Mouse (Mus musculus): ENCODE measurements around the gene Tmem256. TPM values are rescaled to one million over a fixed set of nuclear protein-coding genes. Genes with fewer than 3 reads are reported as not detected.
"Not testable (repeated sequence)": the region's sequence is repeated elsewhere in the genome, so short reads cannot be mapped to it uniquely, and the experiment has no call there.

Gene Tmem256
- polyA plus RNA-seq, 1 experiment from 2014 or later = 333 TPM

GRCm38 (mm10) chr11:69846738-69847688 is 8.7 kb downstream of the Tmem256 start:
- Histone ChIP-seq H3K36me3 (peaks cover 35% of the 10 kb centered on the region), H3K27ac (replicated peaks) (peak overlapping the region; percentile 97), H3K4me2 (replicated peaks) (peak overlapping the region; percentile 86), H3K9me3 (no peaks in the 10 kb centered on the region), H3K4me1 (peaks cover 31% of the 10 kb centered on the region), H3K9ac (replicated peaks) (peak overlapping the region; percentile 66), H3K27me3 (no peaks in the 10 kb centered on the region), H3K4me3 (peak overlapping the region; percentile 58)
- 13% methylated on average over 37 of the region's 37 CpGs for WGBS
- peak; percentile 41 for ATAC-seq (replicated peaks)

GRCm38 (mm10) chr11:69848021-69848420 is 9.7 kb downstream of the Tmem256 start:
- no peak overlapping the region; the same call in 1 of the 2 replicates for H3K9ac ChIP-seq (replicated peaks)
- peaks cover 35% of the 10 kb centered on the region for H3K36me3 ChIP-seq
- H3K4me2 ChIP-seq (replicated peaks) = peak overlapping the region; percentile 86
- no peak overlapping the region for H3K27ac ChIP-seq (replicated peaks)
- H3K4me3 ChIP-seq = peak overlapping the region; percentile 58
- 97% methylated on average over 6 of the region's 6 CpGs for WGBS
- no peak for ATAC-seq (replicated peaks)
- no peaks in the 10 kb centered on the region for H3K27me3 ChIP-seq
- peaks cover 31% of the 10 kb centered on the region for H3K4me1 ChIP-seq
- no peaks in the 10 kb centered on the region for H3K9me3 ChIP-seq

- ATAC-seq (replicated peaks) = no peak
- peaks cover 35% of the 10 kb centered on the region for H3K36me3 ChIP-seq
These were observed 10.8 kb downstream of the Tmem256 start for GRCm38 (mm10) chr11:69849128-69849527.

GRCm38 (mm10) chr11:69849884-69850283 is 11.6 kb downstream of the Tmem256 start:
- H3K36me3 ChIP-seq = peaks cover 35% of the 10 kb centered on the region
- no peaks in the 10 kb centered on the region for H3K9me3 ChIP-seq
- no peaks in the 10 kb centered on the region for H3K27me3 ChIP-seq
- no peak overlapping the region for H3K9ac ChIP-seq (replicated peaks)
- no peak overlapping the region for H3K4me3 ChIP-seq
- 94% methylated on average over 15 of the region's 15 CpGs for WGBS
- ATAC-seq (replicated peaks) = no peak
- H3K27ac ChIP-seq (replicated peaks) = no peak overlapping the region
- H3K4me2 ChIP-seq (replicated peaks) = no peak overlapping the region
- peaks cover 31% of the 10 kb centered on the region for H3K4me1 ChIP-seq

More at GRCm38 (mm10) chr11:69849128-69849527, 10.8 kb downstream of the Tmem256 start:
- Histone ChIP-seq H3K4me3 (no peak overlapping the region), H3K27ac (replicated peaks) (no peak overlapping the region), H3K4me2 (replicated peaks) (no peak overlapping the region), H3K27me3 (no peaks in the 10 kb centered on the region), H3K9me3 (no peaks in the 10 kb centered on the region), H3K9ac (replicated peaks) (no peak overlapping the region), H3K4me1 (peaks cover 31% of the 10 kb centered on the region)
- WGBS = 92% methylated on average over 9 of the region's 9 CpGs

GRCm38 (mm10) chr11:69850754-69851153 is 12.4 kb downstream of the Tmem256 start:
- H3K9ac ChIP-seq (replicated peaks) = no peak overlapping the region
- WGBS = 66% methylated on average over 8 of the region's 8 CpGs
- H3K4me1 ChIP-seq = peaks cover 29% of the 10 kb centered on the region
- H3K4me3 ChIP-seq = no peak overlapping the region
- no peak overlapping the region for H3K4me2 ChIP-seq (replicated peaks)
- no peak overlapping the region for H3K27ac ChIP-seq (replicated peaks)
- ATAC-seq (replicated peaks) = no peak
- H3K36me3 ChIP-seq = peaks cover 35% of the 10 kb centered on the region
- H3K9me3 ChIP-seq = no peaks in the 10 kb centered on the region
- H3K27me3 ChIP-seq = no peaks in the 10 kb centered on the region

- 77% methylated on average over 7 of the region's 7 CpGs for WGBS
- Histone ChIP-seq H3K4me3 (no peak overlapping the region), H3K9me3 (no peaks in the 10 kb centered on the region), H3K27me3 (peaks cover 14% of the 10 kb centered on the region; the same call in 1 of the 2 replicates), H3K4me2 (replicated peaks) (no peak overlapping the region), H3K36me3 (peaks cover 29% of the 10 kb centered on the region), H3K27ac (replicated peaks) (no peak overlapping the region), H3K4me1 (peaks cover 8% of the 10 kb centered on the region), H3K9ac (replicated peaks) (no peak overlapping the region)
- no peak for ATAC-seq (replicated peaks)
These were observed 15.7 kb downstream of the Tmem256 start for GRCm38 (mm10) chr11:69853994-69854393.

- ATAC-seq (replicated peaks) = no peak
- no peak overlapping the region for H3K4me3 ChIP-seq
- no peak overlapping the region for H3K27ac ChIP-seq (replicated peaks)
- no peaks in the 10 kb centered on the region for H3K9me3 ChIP-seq
- no peak overlapping the region for H3K4me2 ChIP-seq (replicated peaks)
- no peak overlapping the region for H3K9ac ChIP-seq (replicated peaks)
- peaks cover 8% of the 10 kb centered on the region for H3K4me1 ChIP-seq
- peaks cover 14% of the 10 kb centered on the region; the same call in 1 of the 2 replicates for H3K27me3 ChIP-seq
- peaks cover 22% of the 10 kb centered on the region for H3K36me3 ChIP-seq
- WGBS = 90% methylated on average over 10 of the region's 10 CpGs
These were observed 16.4 kb downstream of the Tmem256 start for GRCm38 (mm10) chr11:69854680-69855079.

- H3K36me3 ChIP-seq = peaks cover 15% of the 10 kb centered on the region
- H3K9me3 ChIP-seq = no peaks in the 10 kb centered on the region
- H3K27me3 ChIP-seq = peaks cover 14% of the 10 kb centered on the region; the same call in 1 of the 2 replicates
- WGBS = 19% methylated on average over 16 of the region's 16 CpGs
- H3K9ac ChIP-seq (replicated peaks) = no peak overlapping the region
- H3K4me3 ChIP-seq = no peak overlapping the region
- H3K4me1 ChIP-seq = peaks cover 7% of the 10 kb centered on the region
- H3K27ac ChIP-seq (replicated peaks) = no peak overlapping the region
- H3K4me2 ChIP-seq (replicated peaks) = no peak overlapping the region
- ATAC-seq (replicated peaks) = peak; percentile 71; the same call in 1 of the 2 replicates
These were observed 17.0 kb downstream of the Tmem256 start for GRCm38 (mm10) chr11:69855347-69855746.

- H3K27ac ChIP-seq (replicated peaks) = no peak within 1 kb of the TSS
- no peak within 1 kb of the TSS for H3K4me2 ChIP-seq (replicated peaks)
These were observed 20.0 kb downstream of the Tmem256 start, which contains the start of gene Tnk1 for GRCm38 (mm10) chr11:69858113-69858998. Gene Tnk1 (minus strand): TSS chr11:69858730.

GRCm38 (mm10) chr11:69863729-69864128 is 25.4 kb downstream of the Tmem256 start:
- H3K27ac ChIP-seq (replicated peaks); H3K9ac ChIP-seq (replicated peaks); H3K4me3 ChIP-seq; ATAC-seq (replicated peaks); H3K27me3 ChIP-seq; H3K4me1 ChIP-seq; H3K4me2 ChIP-seq (replicated peaks); H3K9me3 ChIP-seq; H3K36me3 ChIP-seq: not testable (repeated sequence)
- WGBS = 82% methylated on average over 3 of the region's 3 CpGs

More at GRCm38 (mm10) chr11:69858113-69858998, 20.0 kb downstream of the Tmem256 start, which contains the start of gene Tnk1:
- Histone ChIP-seq H3K36me3 (no peaks in the 10 kb centered on the region), H3K9ac (replicated peaks) (no peak within 1 kb of the TSS), H3K4me1 (peaks cover 3% of the 10 kb centered on the region; the same call in 1 of the 2 replicates), H3K9me3 (no peaks in the 10 kb centered on the region), H3K4me3 (no peak within 1 kb of the TSS), H3K27me3 (peaks cover 14% of the 10 kb centered on the region; the same call in 1 of the 2 replicates)
- 22% methylated on average over 30 of the region's 30 CpGs for WGBS
- no peak for ATAC-seq (replicated peaks)

GRCm38 (mm10) chr11:69864138-69864860 is 26.0 kb downstream of the Tmem256 start:
- ATAC-seq (replicated peaks) = no peak

More at GRCm38 (mm10) chr11:69864138-69864860, 26.0 kb downstream of the Tmem256 start:
- Histone ChIP-seq H3K36me3 (no peaks in the 10 kb centered on the region), H3K9ac (replicated peaks) (no peak overlapping the region), H3K4me3 (no peak overlapping the region), H3K4me2 (replicated peaks) (no peak overlapping the region), H3K27me3 (no peaks in the 10 kb centered on the region), H3K27ac (replicated peaks) (no peak overlapping the region), H3K4me1 (no peaks in the 10 kb centered on the region), H3K9me3 (no peaks in the 10 kb centered on the region)
- 40% methylated on average over 8 of the region's 8 CpGs for WGBS
